Mouse (Mus musculus) spleen, postnatal 4 days (tissue): ENCODE measurements around the gene Rundc1.
"Not testable (repeated sequence)": the region's sequence is repeated elsewhere in the genome, so short reads cannot be mapped to it uniquely, and the experiment has no call there.

ENCODE experiments used
- DNase-seq, 2 experiments: peaks; one replicate each; pipeline ENCODE4 v3.0.0; 2022; ENCODE audit warnings: low spot score in 2 of 2

Gene Rundc1

GRCm38 (mm10) chr11:101424925-101425813 lies at the start of gene Rundc1, which contains the start of gene Ptges3l:
Gene Rundc1 (plus strand): TSS chr11:101425085.
Gene Ptges3l (minus strand): TSS chr11:101425333.
- DNase-seq, result peak; percentile 97 to 99

GRCm38 (mm10) chr11:101378196-101378595 lies 46.7 kb upstream of the Rundc1 start:
- not testable (repeated sequence) for DNase-seq

- DNase-seq, result no peak
Measured at GRCm38 (mm10) chr11:101378926-101379325, 46.0 kb upstream of the Rundc1 start.

GRCm38 (mm10) chr11:101381817-101382216 lies 43.1 kb upstream of the Rundc1 start:
- DNase-seq, result no peak

GRCm38 (mm10) chr11:101395110-101395509 lies 29.8 kb upstream of the Rundc1 start:
- peak; percentile 51 to 77 for DNase-seq

GRCm38 (mm10) chr11:101415306-101415705 lies 9.6 kb upstream of the Rundc1 start:
- DNase-seq, result no peak

- DNase-seq, result no peak
Measured at GRCm38 (mm10) chr11:101416433-101417100, 8.3 kb upstream of the Rundc1 start.

- peak; percentile 89 to 97 for DNase-seq
Measured at GRCm38 (mm10) chr11:101417101-101417855, 7.6 kb upstream of the Rundc1 start, which contains the start of gene Aarsd1. Gene Aarsd1 (minus strand): TSS chr11:101417615.

- no peak for DNase-seq
Measured at GRCm38 (mm10) chr11:101418991-101419390, 5.9 kb upstream of the Rundc1 start.

GRCm38 (mm10) chr11:101419610-101420009 lies 5.3 kb upstream of the Rundc1 start:
- no peak for DNase-seq

- no peak for DNase-seq
Measured at GRCm38 (mm10) chr11:101420148-101420547, 4.7 kb upstream of the Rundc1 start.

GRCm38 (mm10) chr11:101424105-101424851 lies 607 bp upstream of the Rundc1 start, which contains the start of gene Gm27029:
Gene Gm27029 (minus strand): TSS chr11:101424796.
- no peak for DNase-seq

- no peak for DNase-seq
Measured at GRCm38 (mm10) chr11:101426165-101426564, 1.3 kb downstream of the Rundc1 start.

- no peak for DNase-seq
Measured at GRCm38 (mm10) chr11:101431327-101431726, 6.4 kb downstream of the Rundc1 start.

GRCm38 (mm10) chr11:101433396-101433795 lies 8.5 kb downstream of the Rundc1 start:
- no peak for DNase-seq

GRCm38 (mm10) chr11:101435831-101436230 lies 10.9 kb downstream of the Rundc1 start:
- no peak for DNase-seq

GRCm38 (mm10) chr11:101436916-101437315 lies 12.0 kb downstream of the Rundc1 start:
- no peak for DNase-seq

GRCm38 (mm10) chr11:101438006-101438405 lies 13.1 kb downstream of the Rundc1 start:
- not testable (repeated sequence) for DNase-seq

GRCm38 (mm10) chr11:101441450-101442126 lies 16.7 kb downstream of the Rundc1 start:
- DNase-seq, result not testable (repeated sequence)

GRCm38 (mm10) chr11:101442127-101442693 lies 17.3 kb downstream of the Rundc1 start, which contains the start of gene Rpl27:
Gene Rpl27 (plus strand): TSS chr11:101442298.
- peak; percentile 94 to 95 for DNase-seq
